Mouse (Mus musculus): ENCODE data around the gene Hoxd8. TPM values are rescaled to one million over a fixed set of nuclear protein-coding genes. Genes with fewer than 3 reads are reported as not detected.

The Hoxd8 gene
- polyA plus RNA-seq, 1 experiment, result not detected

GRCm38 (mm10) chr2:74679980-74680379 lies 24.4 kb upstream of the Hoxd8 start:
- Histone ChIP-seq H3K27ac (ENCODE audit: insufficient read depth, low read length) (no peak overlapping the region), H3K4me3 (replicated peaks; ENCODE audit: insufficient read depth, low read depth, low read length) (no peak overlapping the region), H3K4me1 (ENCODE audit: control insufficient read depth, insufficient read depth, low read length) (no peaks in the 10 kb centered on the region), H3K27me3 (ENCODE audit: control insufficient read depth, insufficient read depth, low read length) (peaks cover 17% of the 10 kb centered on the region; the same call in 1 of the 2 replicates)
- no peak for TF ChIP-seq CTCF (IDR thresholded peaks at IDR 0.05; ENCODE audit: borderline replicate concordance, insufficient read depth, low read depth, low read length)
- no peak for DNase-seq
- WGBS, result 2% methylated on average over 23 of the region's 23 CpGs

- H3K27me3 ChIP-seq (ENCODE audit: control insufficient read depth, insufficient read depth, low read length), result peaks cover 17% of the 10 kb centered on the region; the same call in 1 of the 2 replicates
- no peak for DNase-seq
Measured at GRCm38 (mm10) chr2:74680561-74681398, 23.6 kb upstream of the Hoxd8 start.

GRCm38 (mm10) chr2:74681594-74682531 lies 22.6 kb upstream of the Hoxd8 start:
- 1% methylated on average over 78 of the region's 78 CpGs for WGBS
- H3K4me3 ChIP-seq (replicated peaks; ENCODE audit: insufficient read depth, low read depth, low read length), result no peak overlapping the region
- H3K4me1 ChIP-seq (ENCODE audit: control insufficient read depth, insufficient read depth, low read length), result no peaks in the 10 kb centered on the region
- peaks cover 15% of the 10 kb centered on the region; the same call in 1 of the 2 replicates for H3K27me3 ChIP-seq (ENCODE audit: control insufficient read depth, insufficient read depth, low read length)
- TF ChIP-seq CTCF (IDR thresholded peaks at IDR 0.05; ENCODE audit: borderline replicate concordance, insufficient read depth, low read depth, low read length) (no peak), POLR2A (IDR thresholded peaks at IDR 0.05; ENCODE audit: borderline replicate concordance, insufficient read depth, low read length) (no peak)
- H3K27ac ChIP-seq (ENCODE audit: insufficient read depth, low read length), result no peak overlapping the region
- no peak for DNase-seq

More at GRCm38 (mm10) chr2:74680561-74681398, 23.6 kb upstream of the Hoxd8 start:
- Histone ChIP-seq H3K4me3 (replicated peaks; ENCODE audit: insufficient read depth, low read depth, low read length) (no peak overlapping the region), H3K4me1 (ENCODE audit: control insufficient read depth, insufficient read depth, low read length) (no peaks in the 10 kb centered on the region), H3K27ac (ENCODE audit: insufficient read depth, low read length) (no peak overlapping the region)
- WGBS, result 3% methylated on average over 21 of the region's 21 CpGs
- TF ChIP-seq CTCF (IDR thresholded peaks at IDR 0.05; ENCODE audit: borderline replicate concordance, insufficient read depth, low read depth, low read length), result no peak
- no peak for TF ChIP-seq POLR2A (IDR thresholded peaks at IDR 0.05; ENCODE audit: borderline replicate concordance, insufficient read depth, low read length)

DNA sequence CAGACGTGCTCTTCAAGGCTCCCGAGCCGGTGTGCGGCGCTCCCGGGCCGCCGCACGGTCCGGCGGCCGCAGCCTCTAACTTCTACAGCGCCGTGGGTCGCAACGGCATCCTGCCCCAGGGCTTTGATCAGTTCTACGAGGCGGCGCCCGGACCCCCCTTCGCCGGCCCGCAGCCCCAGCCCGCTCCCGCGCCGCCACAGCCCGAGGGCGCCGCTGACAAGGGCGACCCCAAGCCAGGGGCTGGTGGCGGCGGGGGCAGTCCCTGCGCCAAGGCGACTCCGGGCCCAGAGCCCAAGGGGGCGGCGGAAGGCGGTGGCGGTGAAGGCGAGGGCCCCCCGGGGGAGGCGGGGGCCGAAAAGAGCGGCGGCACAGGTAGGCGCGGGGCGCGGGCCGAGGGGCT lies 21.6 kb upstream of the Hoxd8 start:
- no peak for TF ChIP-seq CTCF (IDR thresholded peaks at IDR 0.05; ENCODE audit: borderline replicate concordance, insufficient read depth, low read depth, low read length)
- TF ChIP-seq POLR2A (IDR thresholded peaks at IDR 0.05; ENCODE audit: borderline replicate concordance, insufficient read depth, low read length), result no peak
- no peaks in the 10 kb centered on the region for H3K4me1 ChIP-seq (ENCODE audit: control insufficient read depth, insufficient read depth, low read length)
- WGBS, result 2% methylated on average over 51 of the region's 51 CpGs
- H3K27me3 ChIP-seq (ENCODE audit: control insufficient read depth, insufficient read depth, low read length), result peaks cover 19% of the 10 kb centered on the region; the same call in 1 of the 2 replicates
- no peak overlapping the region for H3K4me3 ChIP-seq (replicated peaks; ENCODE audit: insufficient read depth, low read depth, low read length)
- no peak for DNase-seq
- H3K27ac ChIP-seq (ENCODE audit: insufficient read depth, low read length), result no peak overlapping the region

GRCm38 (mm10) chr2:74683471-74683951 lies 20.9 kb upstream of the Hoxd8 start:
- TF ChIP-seq POLR2A (IDR thresholded peaks at IDR 0.05; ENCODE audit: borderline replicate concordance, insufficient read depth, low read length) (no peak), CTCF (IDR thresholded peaks at IDR 0.05; ENCODE audit: borderline replicate concordance, insufficient read depth, low read depth, low read length) (no peak)
- no peak for DNase-seq
- Histone ChIP-seq H3K27me3 (ENCODE audit: control insufficient read depth, insufficient read depth, low read length) (peaks cover 20% of the 10 kb centered on the region; the same call in 1 of the 2 replicates), H3K4me1 (ENCODE audit: control insufficient read depth, insufficient read depth, low read length) (no peaks in the 10 kb centered on the region), H3K27ac (ENCODE audit: insufficient read depth, low read length) (no peak overlapping the region), H3K4me3 (replicated peaks; ENCODE audit: insufficient read depth, low read depth, low read length) (no peak overlapping the region)
- WGBS, result 3% methylated on average over 18 of the region's 18 CpGs

DNA sequence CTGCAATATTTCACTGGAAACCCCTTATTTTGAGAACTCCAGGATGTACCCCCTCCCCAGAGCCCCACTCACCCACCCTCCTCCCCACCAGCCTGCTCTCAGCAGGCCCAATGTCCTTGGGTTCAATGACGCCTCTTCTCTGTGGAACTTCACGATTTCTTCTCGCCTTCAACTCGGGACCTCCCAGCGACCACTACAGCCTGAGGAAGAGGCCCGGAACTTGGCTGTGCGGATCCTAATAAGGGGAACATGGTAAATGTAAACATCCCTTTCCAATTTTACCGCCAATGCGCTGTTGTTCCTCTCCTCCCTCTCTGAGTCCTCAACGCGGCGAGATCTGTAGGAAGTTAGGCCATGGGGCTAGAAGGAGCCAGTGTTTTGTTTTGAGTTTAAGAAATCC lies 20.3 kb upstream of the Hoxd8 start:
- Histone ChIP-seq H3K4me3 (replicated peaks; ENCODE audit: insufficient read depth, low read depth, low read length) (no peak overlapping the region), H3K4me1 (ENCODE audit: control insufficient read depth, insufficient read depth, low read length) (no peaks in the 10 kb centered on the region), H3K27ac (ENCODE audit: insufficient read depth, low read length) (no peak overlapping the region), H3K27me3 (ENCODE audit: control insufficient read depth, insufficient read depth, low read length) (peaks cover 18% of the 10 kb centered on the region; the same call in 1 of the 2 replicates)
- WGBS, result 3% methylated on average over 12 of the region's 12 CpGs
- DNase-seq, result no peak
- no peak for TF ChIP-seq POLR2A (IDR thresholded peaks at IDR 0.05; ENCODE audit: borderline replicate concordance, insufficient read depth, low read length)
- TF ChIP-seq CTCF (IDR thresholded peaks at IDR 0.05; ENCODE audit: borderline replicate concordance, insufficient read depth, low read depth, low read length), result no peak

GRCm38 (mm10) chr2:74685059-74685603 lies 19.3 kb upstream of the Hoxd8 start:
- Histone ChIP-seq H3K27me3 (ENCODE audit: control insufficient read depth, insufficient read depth, low read length) (peaks cover 18% of the 10 kb centered on the region; the same call in 1 of the 2 replicates), H3K27ac (ENCODE audit: insufficient read depth, low read length) (no peak overlapping the region), H3K4me3 (replicated peaks; ENCODE audit: insufficient read depth, low read depth, low read length) (no peak overlapping the region), H3K4me1 (ENCODE audit: control insufficient read depth, insufficient read depth, low read length) (no peaks in the 10 kb centered on the region)
- TF ChIP-seq CTCF (IDR thresholded peaks at IDR 0.05; ENCODE audit: borderline replicate concordance, insufficient read depth, low read depth, low read length), result no peak
- TF ChIP-seq POLR2A (IDR thresholded peaks at IDR 0.05; ENCODE audit: borderline replicate concordance, insufficient read depth, low read length), result no peak
- WGBS, result 15% methylated on average over 4 of the region's 4 CpGs
- DNase-seq, result no peak

All from cerebellum, adult 2 months (tissue).